Mouse (Mus musculus) heart, embryonic 13.5 days (tissue): ENCODE results near the gene Mfap4. TPM values are rescaled to one million over a fixed set of nuclear protein-coding genes. Genes with fewer than 3 reads are reported as not detected.

Experiments
- ATAC-seq: fragments of 200-750 bp; cut with Nextera tagmentation; 2 replicates; pipeline ENCODE4 v1.8.0; 2017; ENCODE audit warnings: moderate TSS enrichment; ENCODE audit not compliant: insufficient number of reproducible peaks, low FRiP score, low TSS enrichment; ENCODE audit errors: extremely low read depth
- H3K27ac ChIP-seq: fragments of 300-500 bp; sonication (generic); replicated peaks from 2 replicates; pipeline ENCODE4 v1.5.1; 2015; ENCODE audit warnings: moderate library complexity, mild to moderate bottlenecking, inconsistent platforms
- H3K27me3 ChIP-seq: fragments of 300-500 bp; sonication (generic); replicated peaks from 2 replicates; pipeline ENCODE4 v1.6.1; 2015; ENCODE audit warnings: mild to moderate bottlenecking, inconsistent platforms
- H3K36me3 ChIP-seq: fragments of 300-500 bp; sonication (generic); 2 replicates; pipeline ENCODE4 v1.6.1; 2015; ENCODE audit warnings: mild to moderate bottlenecking, inconsistent platforms
- H3K4me1 ChIP-seq: fragments of 300-500 bp; sonication (generic); 2 replicates; pipeline ENCODE4 v1.6.1; 2015; ENCODE audit warnings: inconsistent platforms
- H3K4me2 ChIP-seq: fragments of 300-500 bp; sonication (generic); 2 replicates; pipeline ENCODE4 v1.6.1; 2015; ENCODE audit warnings: inconsistent platforms, mild to moderate bottlenecking, moderate library complexity
- H3K4me3 ChIP-seq: fragments of 300-500 bp; sonication (generic); 2 replicates; pipeline ENCODE4 v1.5.1; 2015; ENCODE audit warnings: moderate library complexity, mild to moderate bottlenecking, inconsistent platforms
- H3K9ac ChIP-seq: fragments of 300-500 bp; sonication (generic); 2 replicates; pipeline ENCODE4 v1.6.1; 2015; ENCODE audit warnings: inconsistent platforms, mild to moderate bottlenecking, moderate library complexity
- H3K9me3 ChIP-seq: fragments of 300-500 bp; sonication (generic); 2 replicates; pipeline ENCODE4 v1.6.1; 2016; ENCODE audit warnings: inconsistent platforms
- WGBS: fragments of 180-500 bp; shearing (Covaris S2); methylation state at CpG from one replicate; pipeline ENCODE4 v1.1.7; 2015; ENCODE audit warnings: mixed read lengths; 5-methylcytosine and 5-hydroxymethylcytosine counted together
- polyA plus RNA-seq: library from polyadenylated mRNA; unstranded; fragments of >200 nt; fragmentation: Nextera tagmentation; extraction: Ambion mirVana; gene quantifications from 2 replicates; pipeline ENCODE4 v1.2.1, GENCODE M21; 2015

Mfap4 gene
- polyA plus RNA-seq, 1 experiment from 2014 or later: 126 TPM

GRCm38 (mm10) chr11:61465422-61465821 lies 19.8 kb upstream of the Mfap4 start:
- no peaks in the 10 kb centered on the region for H3K4me1 ChIP-seq
- H3K27me3 ChIP-seq: no peaks in the 10 kb centered on the region
- peaks cover 7% of the 10 kb centered on the region; the same call in 1 of the 2 replicates for H3K9me3 ChIP-seq
- H3K4me2 ChIP-seq: no peak overlapping the region
- no peaks in the 10 kb centered on the region for H3K36me3 ChIP-seq
- 55% methylated on average over 4 of the region's 4 CpGs for WGBS
- no peak overlapping the region for H3K4me3 ChIP-seq
- ATAC-seq: no peak
- H3K27ac ChIP-seq: no peak overlapping the region
- no peak overlapping the region for H3K9ac ChIP-seq

GRCm38 (mm10) chr11:61468534-61468933 lies 16.7 kb upstream of the Mfap4 start:
- Histone ChIP-seq H3K36me3 (no peaks in the 10 kb centered on the region), H3K27ac (no peak overlapping the region), H3K9ac (no peak overlapping the region), H3K9me3 (peaks cover 7% of the 10 kb centered on the region; the same call in 1 of the 2 replicates), H3K27me3 (no peaks in the 10 kb centered on the region), H3K4me2 (no peak overlapping the region), H3K4me3 (no peak overlapping the region), H3K4me1 (no peaks in the 10 kb centered on the region)
- 60% methylated on average over 4 of the region's 4 CpGs for WGBS
- ATAC-seq: no peak

DNA sequence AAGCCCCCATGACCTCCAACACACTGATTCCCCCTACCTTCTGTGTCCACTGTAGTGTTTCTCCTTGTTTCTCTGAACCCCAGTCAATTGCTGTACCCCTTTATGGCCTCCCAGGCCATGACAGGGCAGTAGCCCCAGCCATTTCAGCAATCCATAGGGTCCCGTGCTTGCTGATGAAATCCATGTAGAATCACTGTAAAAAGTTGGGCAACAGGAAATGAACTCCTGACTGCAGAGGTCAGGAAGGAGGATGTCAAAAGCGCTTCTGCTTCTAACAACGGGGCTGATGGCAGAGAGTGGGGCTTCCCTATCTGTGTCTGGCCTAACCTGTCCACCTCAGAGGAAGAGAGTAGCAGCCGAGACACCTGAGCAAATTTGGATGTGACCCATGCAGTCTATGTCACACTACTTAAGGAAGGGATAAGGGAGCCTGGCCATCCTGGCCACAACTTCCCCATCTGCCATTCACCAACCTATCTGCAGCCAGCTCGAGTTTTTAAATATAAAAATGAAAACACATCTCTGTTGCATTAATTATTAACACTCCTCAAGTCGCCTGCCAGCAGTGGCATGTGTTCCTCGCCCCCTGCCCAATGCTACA lies 15.8 kb upstream of the Mfap4 start:
- no peaks in the 10 kb centered on the region for H3K36me3 ChIP-seq
- no peak overlapping the region for H3K9ac ChIP-seq
- no peaks in the 10 kb centered on the region for H3K4me1 ChIP-seq
- no peak overlapping the region for H3K4me3 ChIP-seq
- H3K27ac ChIP-seq: no peak overlapping the region
- ATAC-seq: no peak
- no peaks in the 10 kb centered on the region for H3K27me3 ChIP-seq
- WGBS: 59% methylated on average over 7 of the region's 7 CpGs
- H3K9me3 ChIP-seq: peaks cover 7% of the 10 kb centered on the region; the same call in 1 of the 2 replicates
- no peak overlapping the region for H3K4me2 ChIP-seq

GRCm38 (mm10) chr11:61470880-61471279 lies 14.4 kb upstream of the Mfap4 start:
- H3K9me3 ChIP-seq: peaks cover 7% of the 10 kb centered on the region; the same call in 1 of the 2 replicates
- no peak overlapping the region for H3K9ac ChIP-seq
- H3K4me3 ChIP-seq: no peak overlapping the region
- H3K27ac ChIP-seq: no peak overlapping the region
- H3K4me2 ChIP-seq: no peak overlapping the region
- no peaks in the 10 kb centered on the region for H3K27me3 ChIP-seq
- no peaks in the 10 kb centered on the region for H3K36me3 ChIP-seq
- H3K4me1 ChIP-seq: no peaks in the 10 kb centered on the region
- ATAC-seq: no peak

DNA sequence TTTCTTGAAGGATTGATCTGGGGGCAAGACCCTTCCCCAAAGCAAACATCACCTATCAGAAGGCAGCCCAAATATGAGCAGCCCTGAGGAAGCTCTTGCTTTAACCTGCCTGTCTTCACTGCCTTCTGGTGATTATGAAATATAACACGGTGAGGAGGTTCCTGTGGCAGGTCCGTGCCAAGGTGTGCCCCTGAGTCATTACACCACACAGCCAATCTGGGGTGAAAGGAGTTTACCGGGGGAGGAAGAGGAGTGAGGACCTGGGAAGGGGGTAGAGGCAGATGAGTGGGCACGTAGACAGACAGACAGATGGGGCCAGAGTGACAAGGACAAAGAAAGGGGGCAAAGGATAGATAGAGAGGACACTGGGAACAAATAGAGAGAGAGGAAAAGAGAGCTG lies 11.6 kb upstream of the Mfap4 start:
- ATAC-seq: no peak
- H3K36me3 ChIP-seq: no peaks in the 10 kb centered on the region
- H3K4me3 ChIP-seq: no peak overlapping the region
- H3K27ac ChIP-seq: no peak overlapping the region
- H3K9ac ChIP-seq: no peak overlapping the region
- H3K27me3 ChIP-seq: no peaks in the 10 kb centered on the region
- no peak overlapping the region for H3K4me2 ChIP-seq
- 65% methylated on average over 4 of the region's 4 CpGs for WGBS
- H3K9me3 ChIP-seq: no peaks in the 10 kb centered on the region
- H3K4me1 ChIP-seq: no peaks in the 10 kb centered on the region

GRCm38 (mm10) chr11:61476786-61477382 lies 8.3 kb upstream of the Mfap4 start:
- H3K9me3 ChIP-seq: no peaks in the 10 kb centered on the region
- H3K4me1 ChIP-seq: 0 out of 2 replicates have a peak, but pooled peaks cover 6% of the 10 kb centered on the region
- 59% methylated on average over 12 of the region's 12 CpGs for WGBS
- no peak overlapping the region for H3K27ac ChIP-seq
- H3K9ac ChIP-seq: no peak overlapping the region
- no peaks in the 10 kb centered on the region for H3K27me3 ChIP-seq
- peak overlapping the region; percentile 4; the same call in 1 of the 2 replicates for H3K4me2 ChIP-seq
- H3K4me3 ChIP-seq: no peak overlapping the region
- no peaks in the 10 kb centered on the region for H3K36me3 ChIP-seq
- no peak for ATAC-seq

DNA sequence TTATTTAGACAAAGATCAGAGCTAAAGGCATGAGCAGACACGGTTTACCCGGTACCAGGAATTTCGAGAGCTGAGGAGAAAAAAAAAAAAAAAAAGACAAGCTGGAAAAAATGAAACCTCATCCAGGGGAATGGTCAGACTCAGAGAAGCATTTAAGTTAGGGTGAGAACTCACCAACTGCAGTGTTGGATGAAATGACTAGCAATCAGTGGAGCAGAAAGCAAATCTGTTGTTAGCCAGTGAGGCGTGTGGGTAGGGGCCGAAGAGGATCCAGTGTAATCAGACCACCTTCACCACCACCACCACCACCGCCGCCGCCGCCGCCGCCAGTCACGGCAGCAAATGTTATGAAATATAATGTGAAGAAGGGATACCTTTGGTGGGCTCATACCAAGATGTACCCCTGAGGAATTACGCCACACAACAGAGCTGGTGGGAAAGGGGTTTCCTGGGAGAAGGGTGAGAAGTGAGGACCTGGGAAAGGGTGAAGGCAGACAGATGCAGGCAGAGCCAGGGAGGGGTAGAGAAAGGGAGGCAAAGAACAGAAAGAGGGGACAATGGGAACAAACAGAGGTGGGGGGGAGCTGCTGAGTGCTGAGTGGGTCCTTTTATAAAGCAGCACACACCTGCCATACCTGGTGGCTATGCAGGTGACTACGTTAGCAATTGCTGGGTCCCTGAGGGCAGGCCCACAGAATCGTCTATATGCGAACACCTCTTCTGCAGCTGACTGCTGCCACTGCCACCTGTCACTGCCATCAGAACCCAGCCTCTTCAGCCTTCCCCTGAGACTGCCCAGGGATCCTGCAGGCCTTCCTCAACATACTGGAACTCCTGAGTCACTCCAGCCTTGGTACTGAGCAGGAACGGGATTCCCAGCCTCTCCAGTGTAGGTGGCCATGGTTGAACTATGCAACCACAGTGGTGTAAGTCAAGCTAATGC lies 7.4 kb upstream of the Mfap4 start:
- no peak overlapping the region for H3K4me2 ChIP-seq
- H3K27ac ChIP-seq: no peak overlapping the region
- 0 out of 2 replicates have a peak, but pooled peaks cover 6% of the 10 kb centered on the region for H3K4me1 ChIP-seq
- WGBS: 71% methylated on average over 17 of the region's 17 CpGs
- H3K4me3 ChIP-seq: no peak overlapping the region
- no peaks in the 10 kb centered on the region for H3K27me3 ChIP-seq
- ATAC-seq: no peak
- H3K36me3 ChIP-seq: no peaks in the 10 kb centered on the region
- H3K9ac ChIP-seq: no peak overlapping the region
- no peaks in the 10 kb centered on the region for H3K9me3 ChIP-seq

GRCm38 (mm10) chr11:61478788-61479187 lies 6.4 kb upstream of the Mfap4 start:
- 0 out of 2 replicates have a peak, but pooled peaks cover 6% of the 10 kb centered on the region for H3K4me1 ChIP-seq
- no peak overlapping the region for H3K4me2 ChIP-seq
- no peaks in the 10 kb centered on the region for H3K36me3 ChIP-seq
- H3K27me3 ChIP-seq: no peaks in the 10 kb centered on the region
- H3K4me3 ChIP-seq: no peak overlapping the region
- 81% methylated on average over 4 of the region's 4 CpGs for WGBS
- no peak overlapping the region for H3K27ac ChIP-seq
- ATAC-seq: no peak
- H3K9ac ChIP-seq: no peak overlapping the region
- H3K9me3 ChIP-seq: no peaks in the 10 kb centered on the region

- H3K9me3 ChIP-seq: no peaks in the 10 kb centered on the region
- ATAC-seq: no peak
- 55% methylated on average over 9 of the region's 9 CpGs for WGBS
- H3K27me3 ChIP-seq: no peaks in the 10 kb centered on the region
- no peak overlapping the region for H3K4me3 ChIP-seq
- H3K9ac ChIP-seq: peak overlapping the region; percentile 19; the same call in 1 of the 2 replicates
- no peak overlapping the region for H3K4me2 ChIP-seq
- no peaks in the 10 kb centered on the region for H3K36me3 ChIP-seq
- H3K27ac ChIP-seq: no peak overlapping the region
- peaks cover 30% of the 10 kb centered on the region for H3K4me1 ChIP-seq
Measured at GRCm38 (mm10) chr11:61481239-61482090, 3.8 kb upstream of the Mfap4 start.

DNA sequence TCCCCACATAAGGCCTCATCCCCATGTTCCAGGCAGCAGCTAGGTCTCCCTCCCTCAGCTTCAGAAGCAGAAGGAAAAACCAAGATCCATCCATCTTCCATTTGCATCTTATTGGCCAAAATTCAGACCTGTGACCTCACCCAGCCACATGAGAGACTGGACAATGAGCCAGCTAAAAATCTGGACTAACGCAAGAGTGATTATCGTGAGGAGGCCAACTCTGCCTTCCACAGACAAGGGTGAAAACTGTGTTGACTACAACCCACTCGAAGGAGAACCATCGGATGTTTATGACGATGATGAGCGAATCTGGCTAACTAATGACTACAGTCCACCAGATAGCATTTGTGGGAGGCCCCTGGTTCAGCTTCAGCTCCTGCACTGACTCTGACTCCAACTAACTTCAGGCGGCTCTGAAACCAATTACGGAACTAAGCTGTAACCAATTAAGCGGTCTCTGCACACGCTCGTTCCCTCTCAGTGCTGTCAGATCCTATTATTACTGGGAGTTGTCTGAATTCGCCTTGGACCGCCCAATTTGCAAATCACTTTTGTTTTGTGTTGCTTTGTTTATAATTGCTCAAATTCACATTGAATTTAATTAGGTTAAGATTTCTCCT lies 1.9 kb upstream of the Mfap4 start:
- ATAC-seq: no peak
- Histone ChIP-seq H3K27me3 (no peaks in the 10 kb centered on the region), H3K27ac (no peak overlapping the region), H3K9me3 (no peaks in the 10 kb centered on the region), H3K4me2 (no peak overlapping the region), H3K9ac (no peak overlapping the region), H3K4me3 (no peak overlapping the region), H3K36me3 (peaks cover 10% of the 10 kb centered on the region), H3K4me1 (peaks cover 49% of the 10 kb centered on the region)
- 86% methylated on average over 13 of the region's 13 CpGs for WGBS
